Mouse (Mus musculus) cerebellum, adult 9-11 months (tissue): Measurements from ENCODE around the gene Arl10.

Source experiments
- DNase-seq: peaks from one replicate; pipeline ENCODE4 v3.0.0; 2022

Gene Arl10

DNA sequence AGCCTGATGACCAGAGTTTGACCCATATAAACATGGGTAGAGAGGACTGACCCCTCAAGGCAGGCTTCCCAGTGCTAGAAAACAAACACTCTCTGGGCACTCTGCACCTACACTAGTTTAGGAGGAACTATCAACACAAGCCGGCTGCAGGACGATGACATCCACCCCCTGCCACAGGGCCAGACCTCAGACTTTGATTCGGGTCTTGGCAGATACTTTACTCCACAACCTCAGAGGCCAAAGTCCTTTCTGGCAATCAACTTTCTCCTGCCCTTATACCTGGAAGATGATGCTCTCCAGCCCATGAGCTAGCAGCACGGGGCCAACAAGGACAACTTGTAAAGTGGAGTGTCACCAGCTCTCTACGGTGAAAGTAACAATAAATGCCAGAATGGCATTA lies 8.0 kb downstream of the Arl10 start:
- no peak for DNase-seq

DNA sequence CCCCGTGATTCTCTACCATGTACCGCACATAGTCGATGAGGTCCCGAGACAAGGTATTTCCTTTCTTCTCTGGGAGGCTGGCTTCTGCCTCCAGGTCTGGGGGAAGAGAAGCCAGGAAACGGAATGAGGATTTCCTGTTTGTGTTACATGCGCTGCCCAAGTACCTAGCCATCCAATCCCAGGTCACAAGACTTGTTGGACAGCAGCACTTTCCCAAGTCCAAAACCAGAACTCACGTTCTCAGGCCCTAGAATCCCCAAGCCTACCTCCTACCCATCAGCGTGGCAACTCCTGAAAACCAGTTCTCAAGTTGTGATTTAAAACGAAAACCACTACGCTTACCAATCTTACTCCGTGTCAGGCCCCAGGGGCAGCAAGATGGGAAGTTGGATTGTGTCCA lies 11.0 kb downstream of the Arl10 start:
- DNase-seq = no peak

DNA sequence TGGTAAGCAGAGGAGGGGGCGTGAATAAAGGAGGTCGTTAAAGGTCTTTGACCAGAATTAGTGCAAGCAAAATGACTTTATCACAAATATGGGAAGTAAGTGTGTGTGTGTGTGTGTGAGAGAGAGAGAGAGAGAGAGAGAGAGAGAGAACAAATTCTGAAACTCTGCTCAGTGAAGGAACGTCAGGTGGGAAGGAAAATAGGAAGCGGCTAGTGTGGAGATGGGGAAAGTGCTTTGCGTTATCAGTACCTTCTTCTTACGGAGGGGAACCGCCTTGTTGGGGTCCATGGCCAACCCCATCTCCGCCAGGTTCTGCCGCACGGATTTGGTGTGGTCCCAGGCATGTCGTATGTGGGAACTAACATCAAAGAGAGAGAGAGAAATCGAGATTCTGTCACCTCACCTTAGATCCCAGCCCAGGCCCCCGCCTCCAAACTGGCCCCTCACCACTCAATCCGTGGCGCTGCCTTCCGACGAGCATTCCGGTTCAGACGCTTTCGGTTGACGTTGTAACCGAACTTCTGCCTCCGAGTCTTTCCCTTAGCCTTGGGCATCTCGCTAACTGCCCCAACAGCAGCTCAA lies 14.7 kb downstream of the Arl10 start:
- DNase-seq = no peak

DNA sequence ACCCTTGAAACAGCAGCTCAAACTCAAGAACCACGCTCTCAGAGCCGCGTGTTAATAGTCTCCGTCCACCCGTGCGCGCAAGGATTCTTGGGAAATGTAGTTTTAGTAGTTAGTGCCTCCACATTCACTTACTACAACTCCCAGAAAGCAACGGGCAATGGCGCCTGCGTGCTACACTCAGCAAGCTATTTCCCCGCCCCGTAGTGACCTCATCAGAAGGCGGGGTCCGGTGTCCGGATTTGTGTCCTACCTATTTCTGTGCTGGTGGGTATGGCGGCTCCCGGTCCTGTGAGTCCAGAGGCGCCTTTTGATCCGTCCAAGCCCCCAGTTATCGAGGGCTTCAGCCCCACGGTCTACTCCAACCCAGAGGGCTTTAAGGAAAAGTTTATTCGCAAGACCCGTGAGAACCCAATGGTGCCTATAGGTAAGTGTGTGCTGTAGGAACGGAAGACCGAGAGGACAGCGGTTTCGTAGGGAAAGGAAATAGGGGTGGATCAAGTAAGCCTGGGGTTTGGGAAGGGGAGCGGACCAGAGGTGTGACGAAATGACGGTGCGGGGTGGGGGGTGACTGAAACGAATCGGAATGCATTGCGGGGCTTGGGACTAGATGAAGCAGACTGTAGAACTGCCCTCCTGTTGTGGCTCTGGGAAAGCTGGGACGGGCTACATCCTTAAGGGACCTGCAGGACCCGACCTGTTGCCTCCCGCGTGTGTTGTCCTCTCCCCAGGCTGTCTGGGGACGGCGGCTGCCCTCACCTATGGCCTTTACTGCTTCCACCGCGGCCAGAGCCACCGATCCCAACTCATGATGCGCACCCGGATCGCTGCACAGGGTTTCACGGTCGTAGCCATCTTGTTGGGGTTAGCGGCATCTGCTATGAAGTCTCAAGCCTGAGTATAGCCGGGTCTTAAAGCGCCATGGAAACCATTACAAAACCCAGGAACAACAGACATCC lies 15.5 kb downstream of the Arl10 start, which contains the start of the genes Nop16 and Higd2a:
Gene Nop16 (minus strand): TSS at position 95 of the 956 bp plus-strand sequence.
Gene Higd2a (plus strand): TSS at position 212 of the 956 bp plus-strand sequence.
- peak; percentile 98 for DNase-seq

DNA sequence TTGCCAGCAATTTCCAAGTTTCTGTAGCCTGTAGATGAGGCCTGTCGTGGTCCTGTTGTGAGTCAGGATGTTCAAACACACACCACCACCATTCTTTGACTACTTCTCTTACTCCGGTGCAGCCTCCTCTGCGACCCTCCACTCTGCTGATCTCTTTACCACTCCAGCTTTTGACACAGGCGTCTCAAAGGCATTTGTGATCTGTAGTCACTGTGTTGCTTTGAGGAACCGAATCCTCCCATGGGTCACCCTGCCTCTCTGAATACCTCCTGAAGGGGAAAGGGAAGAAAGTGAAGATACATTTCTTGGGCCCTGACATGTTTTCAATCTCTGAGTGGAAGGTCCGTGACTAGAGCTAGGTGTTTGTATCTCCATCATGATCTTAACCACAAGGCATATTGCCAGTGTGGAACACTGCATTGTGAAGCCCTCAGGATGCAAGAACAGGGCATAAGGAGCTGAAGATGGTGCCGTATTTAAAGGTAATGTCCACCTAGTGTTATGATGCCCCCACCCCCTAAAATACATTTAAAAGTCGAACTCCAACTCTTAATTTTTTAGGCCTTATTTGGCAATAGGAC lies 17.1 kb downstream of the Arl10 start:
- no peak for DNase-seq

DNA sequence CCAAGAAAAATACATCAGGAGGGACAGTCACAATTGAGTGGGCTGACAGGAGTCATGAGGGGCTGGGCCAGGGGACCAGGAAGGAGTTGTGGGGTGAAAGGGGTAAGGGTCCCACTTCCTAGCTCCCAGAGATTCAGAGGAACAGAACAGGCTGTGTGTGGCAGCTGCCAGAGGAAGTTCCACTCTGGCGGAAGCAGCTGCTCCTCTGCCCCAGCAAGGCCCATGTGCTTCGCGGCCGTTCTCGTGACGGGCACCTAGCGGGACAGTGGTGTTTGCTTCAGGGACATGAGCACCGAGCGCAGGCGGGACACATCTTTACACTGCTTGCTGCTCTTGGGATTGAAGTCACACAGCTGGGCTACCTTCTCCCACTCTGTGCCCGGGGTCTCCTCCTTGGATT lies 18.8 kb downstream of the Arl10 start:
- DNase-seq = no peak

DNA sequence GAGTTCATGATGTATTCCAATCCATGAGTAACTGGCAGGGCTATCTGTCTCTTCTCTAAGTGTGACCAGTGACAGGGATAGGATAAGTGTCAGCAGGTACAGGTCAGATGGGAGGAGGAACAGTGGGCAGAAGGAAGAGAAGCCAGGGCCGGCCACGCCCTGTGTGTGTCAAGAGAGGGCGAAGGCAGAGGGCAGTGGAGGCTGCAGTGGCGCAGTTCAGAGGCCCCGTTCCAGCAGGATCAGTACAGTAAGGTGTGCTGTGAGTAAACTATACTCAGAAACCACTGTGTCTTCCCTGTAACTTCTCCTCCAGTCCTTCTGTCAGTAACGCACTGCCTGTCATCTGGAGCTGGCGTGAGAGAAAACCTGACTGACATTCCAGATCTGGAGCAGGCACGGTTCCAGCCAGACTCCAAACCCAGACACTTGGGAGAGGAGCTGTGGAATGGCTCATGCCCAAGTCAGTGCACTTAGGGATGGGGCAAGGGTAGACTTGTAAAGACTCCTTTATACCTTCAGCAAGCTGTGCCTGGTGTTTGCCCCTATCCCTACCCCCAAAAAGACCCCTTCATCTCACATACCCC lies 21.4 kb downstream of the Arl10 start:
- no peak for DNase-seq

DNA sequence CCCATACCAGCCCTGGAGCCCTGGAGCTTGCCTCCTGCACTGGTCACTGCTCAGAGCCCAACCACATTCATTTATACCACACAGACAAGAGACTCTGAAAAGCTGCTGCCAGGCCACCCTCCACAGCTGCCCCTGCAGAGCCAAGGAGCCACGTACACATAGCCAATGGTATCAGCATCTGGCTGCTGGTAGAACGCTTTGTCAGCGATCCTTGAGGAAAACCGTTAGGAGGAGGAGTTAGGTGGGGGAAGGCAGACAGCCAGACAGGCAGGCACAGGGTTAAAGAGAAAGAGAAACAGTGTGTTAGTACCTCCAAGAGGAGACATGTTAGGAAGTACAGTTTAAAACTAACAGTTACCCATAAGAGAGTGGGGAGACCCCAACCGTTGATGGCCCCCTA lies 22.1 kb downstream of the Arl10 start:
- DNase-seq = no peak

DNA sequence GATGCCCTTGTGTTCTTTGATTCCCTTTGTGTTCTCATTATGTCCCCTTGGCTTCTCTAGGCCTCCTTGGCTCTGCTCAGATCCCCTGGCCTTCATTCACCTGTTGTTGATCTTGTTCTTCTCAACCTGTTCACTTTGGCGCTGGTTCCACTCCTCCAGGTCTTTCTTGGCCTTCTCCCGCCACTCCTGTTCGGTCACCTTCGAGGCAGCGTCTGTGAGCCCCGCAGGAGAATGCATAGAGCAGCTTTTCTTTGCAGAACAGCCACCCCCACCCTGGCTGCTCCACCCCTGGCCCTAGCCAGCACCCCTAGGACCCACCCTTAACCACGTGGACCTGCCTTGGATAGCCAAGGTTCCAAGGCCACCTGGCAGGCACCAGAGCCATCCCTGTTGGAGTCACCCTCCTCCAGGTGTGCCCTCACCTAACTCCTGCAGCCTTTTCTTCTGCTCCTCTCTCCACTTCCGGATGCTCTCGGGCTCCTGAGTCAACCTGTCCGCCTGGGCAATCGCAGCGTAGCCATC lies 23.9 kb downstream of the Arl10 start:
- peak; percentile 69 for DNase-seq

DNA sequence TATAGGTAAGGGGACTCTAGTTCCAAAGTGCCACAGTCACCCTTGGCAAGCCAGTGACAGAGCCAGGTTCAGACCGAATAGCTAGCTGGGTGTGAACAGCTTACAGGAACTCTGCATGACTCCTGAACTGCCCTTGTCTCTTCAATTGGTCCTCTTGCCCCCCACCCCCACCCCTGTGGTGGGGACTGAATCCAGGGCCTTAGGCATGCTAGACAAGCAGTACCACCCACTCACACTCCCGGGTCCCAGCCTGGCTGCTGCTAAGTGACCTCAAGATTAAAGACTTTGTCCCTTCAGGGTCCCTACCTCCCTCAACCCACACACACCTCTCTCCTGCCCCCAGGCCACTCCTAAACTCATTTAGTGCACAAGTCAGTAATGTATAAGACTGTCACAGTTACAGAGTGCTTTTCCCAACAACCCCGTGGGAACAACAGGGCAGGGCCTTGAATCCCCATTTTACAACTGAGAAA lies 27.9 kb downstream of the Arl10 start:
- DNase-seq = no peak

DNA sequence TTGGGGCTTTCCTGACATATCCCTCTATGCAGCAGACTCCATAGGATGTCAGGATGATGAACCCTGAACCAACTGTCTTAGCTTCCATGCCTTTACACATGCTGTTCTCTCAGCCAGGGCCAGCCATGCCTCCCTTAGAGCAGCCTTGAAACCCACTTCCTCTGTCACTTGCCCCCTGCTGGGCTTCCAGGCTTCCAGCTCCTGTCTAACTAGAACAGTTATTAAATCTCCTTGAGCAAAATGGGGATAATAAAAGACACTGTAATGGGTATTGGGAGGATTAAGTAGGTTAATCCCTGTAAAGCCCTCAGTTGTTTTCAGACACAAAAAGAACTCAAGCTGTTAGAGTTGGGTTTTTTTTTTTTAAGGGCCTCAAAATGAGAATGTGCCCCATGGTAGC lies 28.7 kb downstream of the Arl10 start:
- DNase-seq = peak; percentile 31

DNA sequence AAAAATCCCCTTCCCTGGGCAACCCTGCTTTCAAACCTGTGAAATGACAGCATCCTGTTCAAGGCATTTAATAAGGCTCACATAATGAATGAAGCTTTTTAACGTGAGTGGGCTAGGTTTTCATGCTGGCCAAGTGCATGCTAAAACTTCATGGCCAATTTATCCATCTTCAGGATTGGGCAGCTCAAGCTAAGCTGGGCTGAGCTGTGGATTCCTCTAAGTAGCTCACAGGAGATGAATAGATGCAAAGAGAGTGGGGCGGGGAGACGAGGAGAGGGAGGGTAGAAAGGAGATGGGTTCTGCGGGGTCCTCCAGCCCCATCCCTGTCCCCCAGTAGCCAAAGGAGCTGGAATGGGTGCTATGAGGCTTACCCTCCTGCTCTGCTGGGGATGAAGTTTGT lies 29.4 kb downstream of the Arl10 start:
- peak; percentile 11 for DNase-seq

DNA sequence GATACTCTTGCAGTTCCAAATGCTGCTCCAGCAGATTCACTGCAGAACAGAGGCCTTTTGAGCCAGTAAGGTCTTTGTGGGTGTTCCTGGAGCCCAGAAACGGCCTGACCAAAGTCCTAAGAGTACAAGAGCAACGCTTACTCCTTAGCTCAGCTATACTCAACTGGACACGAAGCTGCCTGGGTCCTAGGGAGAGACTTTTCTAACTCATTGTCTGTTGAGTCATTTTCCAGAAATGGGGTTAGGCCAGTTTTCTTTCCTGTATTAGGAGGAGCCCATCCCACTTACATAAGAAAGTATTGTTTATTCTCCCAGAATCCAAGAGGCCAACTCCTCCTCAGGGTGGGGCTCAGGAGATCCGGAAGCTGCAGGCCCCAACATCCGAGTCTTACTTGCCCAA lies 30.6 kb downstream of the Arl10 start:
- no peak for DNase-seq

DNA sequence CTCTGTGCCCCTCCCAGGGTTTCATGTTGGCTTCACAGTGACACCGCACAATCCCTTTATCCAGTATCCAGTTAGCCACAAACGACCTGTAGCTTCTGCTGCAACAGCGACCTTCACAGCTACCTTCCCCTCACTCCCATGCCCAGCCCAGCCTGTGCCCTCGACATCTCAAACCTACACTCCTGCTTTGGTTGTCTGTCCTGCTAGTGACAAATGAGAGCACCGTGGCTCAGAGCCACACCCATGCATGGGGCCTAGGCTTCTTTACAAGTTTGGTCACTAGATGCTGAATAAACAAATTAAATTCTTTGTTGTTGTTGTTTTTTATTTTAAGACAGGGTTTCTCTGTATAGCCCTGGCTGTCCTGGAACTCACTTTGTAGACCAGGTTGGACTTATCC lies 32.4 kb downstream of the Arl10 start:
- DNase-seq = peak; percentile 36

DNA sequence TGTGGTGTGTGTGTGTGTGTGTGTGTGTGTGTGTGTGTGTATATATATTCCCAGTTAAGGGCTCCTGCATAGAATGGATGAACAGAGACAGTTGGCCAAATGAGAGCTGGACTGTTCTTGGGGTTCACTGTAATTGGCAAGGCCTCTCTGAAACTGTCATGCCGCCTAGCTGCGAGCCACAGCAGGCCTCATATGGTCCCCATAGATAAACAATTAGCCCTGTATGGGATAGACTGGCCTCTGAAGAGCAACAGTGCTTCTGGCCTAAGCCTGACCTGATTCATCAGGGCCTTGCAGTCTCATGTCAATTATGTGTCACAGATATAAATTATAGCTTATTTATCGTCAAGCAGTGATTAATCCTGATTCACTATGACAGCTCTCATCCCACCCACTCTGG lies 33.2 kb downstream of the Arl10 start:
- peak; percentile 36 for DNase-seq

DNA sequence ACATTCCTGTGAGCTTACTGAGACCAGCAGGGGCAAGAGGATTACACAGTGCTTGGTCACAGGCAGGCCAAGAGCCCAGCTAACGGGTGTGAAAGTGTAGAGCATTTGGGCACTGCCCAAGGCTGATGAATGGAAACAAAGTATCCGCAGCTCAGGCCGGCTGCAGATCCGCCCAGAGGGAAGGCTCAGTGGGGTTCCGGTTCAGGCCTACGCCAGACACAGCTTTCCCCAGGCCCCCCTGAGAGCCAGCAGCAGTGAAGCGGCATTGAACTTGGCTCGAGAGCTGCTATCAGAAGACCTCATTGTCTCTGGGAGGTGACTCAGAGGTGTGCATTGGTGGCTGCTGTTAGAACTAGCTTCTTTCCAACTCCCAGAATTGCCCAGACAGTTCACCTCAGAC lies 33.9 kb downstream of the Arl10 start:
- peak; percentile 78 for DNase-seq

DNA sequence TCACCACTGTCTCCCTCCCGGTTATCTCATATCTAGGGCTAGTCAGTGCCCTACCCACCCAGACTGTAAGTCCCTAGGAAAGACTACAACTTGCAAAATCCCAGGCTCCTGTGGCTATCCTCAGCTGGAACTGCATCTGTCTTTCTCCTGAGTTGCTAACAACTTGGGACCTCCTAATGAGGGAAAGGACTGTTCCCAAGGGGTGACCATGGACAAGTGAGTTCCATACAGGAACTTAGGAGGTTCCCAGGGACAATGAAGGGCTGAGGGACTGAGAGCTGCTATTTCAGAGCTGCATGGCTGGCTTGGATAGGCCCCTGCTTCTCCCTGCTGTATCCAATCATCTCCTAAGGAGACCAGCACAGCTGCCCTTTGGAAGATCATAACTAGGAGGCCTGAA lies 34.5 kb downstream of the Arl10 start:
- peak; percentile 40 for DNase-seq

DNA sequence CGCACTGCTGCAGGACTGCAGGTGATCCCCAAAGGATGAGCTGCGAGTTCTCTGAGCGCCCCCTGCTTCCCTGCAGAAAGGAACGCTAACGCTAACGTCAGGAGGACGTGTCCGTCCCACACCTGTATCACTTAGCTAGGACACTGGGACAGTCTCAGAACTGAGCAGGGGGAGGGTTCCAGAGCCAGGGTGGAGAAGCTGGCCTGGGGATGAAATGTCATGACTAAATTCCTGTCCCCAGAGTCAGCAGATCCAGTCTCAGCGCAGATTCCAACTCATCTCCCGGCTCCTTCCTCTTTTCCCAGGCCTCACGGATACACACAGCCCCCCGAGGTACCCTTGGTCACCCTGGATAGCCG lies 35.8 kb downstream of the Arl10 start:
- DNase-seq = no peak

DNA sequence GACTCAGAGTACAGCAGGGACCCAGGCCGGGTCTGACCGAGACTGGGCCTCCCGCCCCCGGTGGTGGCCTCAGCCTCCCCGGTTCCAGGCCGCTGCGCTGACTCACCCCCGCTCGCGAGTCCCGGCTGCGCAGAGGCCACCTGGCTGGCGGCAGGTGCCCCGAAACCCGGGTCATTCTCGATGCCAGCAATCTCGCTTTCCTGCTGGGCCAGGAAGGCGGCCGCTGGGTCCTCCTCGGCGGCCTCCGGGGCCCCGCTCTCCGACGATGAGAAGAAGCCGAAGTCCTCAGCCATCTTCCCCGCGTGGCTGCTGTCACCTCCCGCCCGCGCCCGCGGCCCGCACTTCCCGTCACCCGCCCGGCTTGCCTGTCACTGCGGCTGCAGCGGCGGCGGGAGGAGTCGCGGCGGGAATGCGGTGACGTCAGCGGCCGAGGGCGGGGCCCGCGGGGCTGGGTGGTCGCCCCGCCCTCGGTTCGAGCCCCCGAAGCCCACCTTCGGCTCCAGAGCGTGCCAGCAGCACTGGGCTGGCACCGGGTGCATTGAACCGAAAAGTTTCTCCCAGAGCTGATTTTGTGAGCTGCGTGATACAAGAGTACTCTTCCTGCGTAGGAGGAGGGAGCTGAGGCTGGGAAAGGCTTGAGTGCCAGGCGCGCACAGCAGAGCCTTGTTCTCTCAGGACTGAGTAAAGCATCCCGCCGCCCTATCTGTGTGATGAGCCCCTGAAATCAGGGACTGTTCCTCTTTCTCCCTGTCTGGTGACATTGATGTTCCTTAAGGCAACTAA lies 36.3 kb downstream of the Arl10 start, which contains the start of gene Cltb:
Gene Cltb (minus strand): TSS at position 373 of the 783 bp plus-strand sequence.
- peak; percentile 93 for DNase-seq

DNA sequence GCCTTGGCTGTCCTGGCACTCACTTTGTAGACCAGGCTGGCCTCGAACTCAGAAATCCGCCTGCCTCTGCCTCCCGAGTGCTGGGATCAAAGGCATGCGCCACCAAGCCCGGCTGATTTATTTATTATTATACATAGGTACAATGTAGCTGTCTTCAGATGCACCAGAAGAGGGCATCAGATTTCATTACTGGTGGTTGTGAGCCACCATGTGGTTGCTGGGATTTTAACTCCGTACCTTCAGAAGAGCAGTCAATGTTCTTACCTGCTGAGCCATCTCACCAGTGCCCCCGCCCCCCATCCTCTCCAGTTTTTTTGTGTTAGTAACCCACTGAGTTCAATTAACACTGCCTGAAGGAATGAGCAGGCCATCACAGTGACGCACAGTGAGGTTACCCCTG lies 38.3 kb downstream of the Arl10 start:
- DNase-seq = peak; percentile 33

DNA sequence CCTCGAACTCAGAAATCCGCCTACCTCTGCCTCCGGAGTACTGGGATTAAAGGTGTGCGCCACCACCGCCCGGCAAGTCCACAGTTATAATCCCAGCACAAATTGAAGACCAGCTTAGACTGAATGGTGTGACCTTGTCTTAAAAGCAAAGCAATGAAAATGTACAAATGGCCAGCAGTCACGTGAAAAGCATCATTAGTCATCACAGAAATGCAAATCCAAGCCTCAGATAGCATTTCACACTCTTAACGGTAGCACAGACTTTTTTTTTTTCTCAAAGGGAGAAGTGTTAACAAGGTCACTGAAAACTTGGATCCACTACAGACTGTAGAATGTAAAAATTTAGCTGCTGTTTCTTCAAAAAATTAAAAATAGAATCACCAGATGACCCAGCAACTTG lies 41.5 kb downstream of the Arl10 start:
- DNase-seq = no peak

DNA sequence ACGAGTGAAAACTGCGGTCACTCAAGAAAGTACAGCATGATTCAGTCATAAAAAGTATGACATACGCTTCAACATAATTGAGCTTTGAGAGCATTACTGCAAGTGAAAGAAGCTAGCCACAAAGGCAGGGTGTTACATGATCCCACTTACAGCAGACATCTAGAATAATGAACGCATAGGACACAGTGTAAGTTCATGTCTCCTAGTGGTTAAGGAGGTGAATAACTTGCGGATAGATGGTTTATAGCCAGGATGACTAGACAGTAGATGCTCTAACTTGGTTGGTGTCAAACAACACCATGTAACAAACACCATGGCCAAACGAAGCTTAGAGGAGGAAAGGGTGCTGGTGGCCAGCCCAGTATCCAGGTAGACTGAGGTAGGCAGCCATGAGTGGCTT lies 42.2 kb downstream of the Arl10 start:
- DNase-seq = no peak
